Mouse (Mus musculus): ENCODE measurements around the gene Bricd5. TPM values are rescaled to one million over a fixed set of nuclear protein-coding genes. Genes with fewer than 3 reads are reported as not detected.

The Bricd5 gene
- total RNA-seq, 1 experiment from 2014 or later = 0.85 TPM

DNA sequence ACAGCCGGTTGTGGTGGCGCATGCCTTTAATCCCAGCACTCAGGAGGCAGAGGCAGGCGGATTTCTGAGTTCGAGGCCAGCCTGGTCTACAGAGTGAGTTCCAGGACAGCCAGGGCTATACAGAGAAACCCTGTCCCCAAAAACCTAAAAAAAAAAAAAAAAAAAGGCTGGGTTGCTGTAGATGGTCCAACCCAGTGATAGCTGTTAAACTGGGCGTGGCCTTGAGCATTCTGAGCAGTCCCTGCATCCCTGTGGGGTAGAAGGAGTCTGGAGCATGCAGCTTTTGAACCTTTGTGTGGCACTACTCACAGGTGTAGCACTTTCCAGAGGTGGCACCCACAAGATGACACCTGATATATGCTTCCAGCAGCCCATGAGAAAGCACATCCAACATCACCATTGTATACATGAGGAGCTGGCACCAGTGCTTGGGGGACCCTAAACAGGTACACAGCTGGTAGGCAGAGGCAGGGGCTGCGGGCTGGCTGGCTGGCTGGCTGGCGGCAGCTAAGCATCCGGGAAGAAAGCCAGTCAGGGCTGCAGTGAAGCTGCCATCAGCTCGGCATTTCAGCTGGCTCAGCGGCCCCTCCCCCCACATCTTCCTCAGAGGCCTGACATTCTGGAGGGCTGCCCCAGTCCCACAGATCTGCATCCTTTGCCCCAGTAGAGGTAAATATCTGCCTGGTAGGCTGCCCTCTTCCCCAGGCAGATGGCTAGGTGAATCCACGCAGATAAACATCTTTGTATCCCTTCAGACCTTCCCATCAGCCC is 11.6 kb downstream of the Bricd5 start:
- DNase-seq = no peak

DNA sequence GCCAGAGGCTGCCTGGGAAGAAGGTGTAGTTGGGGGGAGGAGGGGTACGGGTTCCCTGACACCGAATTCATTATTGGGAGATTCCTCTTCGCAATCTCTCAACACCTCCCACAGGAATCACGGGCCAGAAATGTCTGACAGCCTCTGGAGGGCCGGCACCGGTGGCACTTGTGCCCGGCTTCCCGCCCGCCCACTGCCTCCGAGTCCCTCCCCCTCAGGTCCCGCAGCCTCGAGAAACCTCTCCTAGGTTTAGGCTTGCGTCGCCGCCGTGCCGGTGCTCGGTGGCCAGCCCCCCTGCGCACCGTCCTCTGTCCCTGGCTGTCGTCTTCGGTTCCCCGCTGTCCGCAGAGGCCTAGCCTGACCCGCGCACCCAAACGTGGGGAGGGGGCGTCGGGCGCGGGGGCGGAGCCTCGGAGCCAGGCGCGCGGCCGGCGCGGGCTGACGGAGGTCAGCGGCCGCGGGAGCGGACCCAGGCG is 14.5 kb downstream of the Bricd5 start, which contains the start of gene Caskin1:
Gene Caskin1 (plus strand): TSS at position 416 of the 476 bp plus-strand sequence.
- peak; percentile 58 for DNase-seq

DNA sequence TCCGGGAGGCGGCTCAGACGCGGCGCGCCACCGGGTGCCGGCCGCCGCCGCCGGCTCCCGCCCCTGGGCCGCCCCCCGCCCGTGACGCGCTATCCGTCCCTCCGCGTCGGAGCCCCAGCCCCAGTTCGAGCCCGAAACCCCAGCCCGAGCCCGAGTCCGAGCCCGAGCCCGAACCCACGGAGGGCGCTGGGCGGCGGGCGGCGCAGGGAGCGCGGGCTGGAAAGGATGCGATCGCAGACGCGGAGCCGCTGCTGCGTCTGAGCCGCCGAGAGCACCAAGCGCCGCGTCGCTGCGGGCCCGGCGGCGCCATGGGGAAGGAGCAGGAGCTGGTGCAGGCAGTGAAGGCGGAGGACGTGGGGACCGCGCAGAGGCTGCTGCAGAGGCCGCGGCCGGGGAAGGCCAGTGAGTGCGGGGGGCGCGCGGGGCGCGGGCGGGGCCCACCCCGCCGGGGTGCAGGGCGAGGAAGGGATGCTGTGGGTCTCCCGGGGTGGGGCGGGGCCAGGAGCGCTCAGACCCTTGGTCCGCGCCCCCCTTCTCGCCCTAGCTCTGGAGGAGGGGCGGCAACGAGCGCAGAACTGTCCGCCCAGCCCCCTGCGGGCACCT is 15.1 kb downstream of the Bricd5 start:
- peak; percentile 54 for DNase-seq

- no peak for DNase-seq
Measured at GRCm38 (mm10) chr17:24489265-24490030, 15.8 kb downstream of the Bricd5 start.

DNA sequence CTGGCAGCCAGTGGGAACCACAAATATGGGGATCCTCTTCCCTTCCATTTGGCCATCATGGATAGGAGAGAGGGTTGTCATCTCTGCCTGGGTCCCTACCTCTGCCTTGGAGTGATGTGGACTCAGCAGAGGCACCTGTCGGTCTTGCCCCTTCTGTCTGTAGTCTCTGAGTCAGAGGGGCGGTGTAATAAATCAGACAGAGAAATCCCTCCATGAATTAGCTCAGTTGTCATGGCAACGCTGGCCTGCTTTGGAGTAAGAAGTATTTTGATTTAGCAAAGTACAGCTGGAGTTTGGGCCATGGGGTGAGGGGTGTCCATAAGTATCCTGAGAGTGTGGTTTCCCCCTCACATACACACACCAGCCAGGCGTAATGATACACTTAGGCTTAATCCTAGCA is 16.7 kb downstream of the Bricd5 start:
- DNase-seq = no peak

DNA sequence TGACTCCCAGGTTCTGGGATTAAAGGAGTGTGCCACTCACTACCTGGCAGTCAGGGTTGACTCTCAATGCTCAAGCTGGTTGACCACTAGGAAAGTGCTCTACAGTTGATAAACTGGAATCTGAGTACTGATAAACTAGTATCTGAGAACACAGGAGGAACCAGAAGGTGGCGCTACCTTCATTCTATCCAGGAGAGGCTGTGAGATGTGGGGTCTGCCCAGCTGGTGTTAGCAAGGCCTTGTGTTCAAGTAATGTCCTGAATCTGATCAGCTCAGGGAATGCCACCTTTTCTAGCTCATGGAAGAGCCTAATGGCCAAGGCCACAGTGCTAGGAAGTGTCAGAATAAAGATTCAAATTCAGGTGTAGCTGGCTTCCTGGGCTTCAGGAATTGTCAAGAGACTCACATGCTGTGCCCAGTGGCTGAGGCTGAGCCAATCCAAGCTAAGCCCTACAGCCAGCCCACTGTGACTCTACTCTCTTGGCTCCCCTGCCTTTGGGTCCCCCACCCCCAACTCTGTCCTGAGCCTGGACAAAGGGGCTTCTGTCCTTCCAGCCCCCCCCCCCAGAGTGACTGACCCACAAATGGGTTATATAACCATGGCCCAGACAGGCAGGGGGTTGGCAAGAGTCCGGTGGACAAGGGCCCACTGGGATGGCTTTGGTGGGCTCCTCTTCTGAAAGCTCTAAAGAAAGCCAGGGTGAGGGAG is 21.1 kb downstream of the Bricd5 start:
- no peak for DNase-seq

DNA sequence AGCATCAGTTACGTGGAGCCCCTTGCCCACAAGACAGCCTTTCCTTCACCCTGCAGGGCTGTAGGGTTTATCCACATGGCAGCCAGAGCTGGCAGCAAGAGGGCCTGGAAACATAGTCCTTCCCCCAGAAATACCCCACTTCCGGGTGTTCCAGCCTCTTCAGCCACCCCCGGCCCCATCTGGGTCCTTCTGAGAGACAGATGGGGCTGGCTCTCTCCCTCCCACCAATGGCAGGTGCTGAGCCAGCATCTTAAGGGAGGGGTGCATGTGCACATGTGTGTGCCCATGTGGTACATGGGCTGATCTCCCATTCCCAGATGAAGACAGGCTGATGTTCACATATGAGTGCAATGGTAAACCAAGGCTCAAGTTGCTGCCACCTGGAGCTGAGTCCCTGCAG is 21.8 kb downstream of the Bricd5 start:
- DNase-seq = no peak

DNA sequence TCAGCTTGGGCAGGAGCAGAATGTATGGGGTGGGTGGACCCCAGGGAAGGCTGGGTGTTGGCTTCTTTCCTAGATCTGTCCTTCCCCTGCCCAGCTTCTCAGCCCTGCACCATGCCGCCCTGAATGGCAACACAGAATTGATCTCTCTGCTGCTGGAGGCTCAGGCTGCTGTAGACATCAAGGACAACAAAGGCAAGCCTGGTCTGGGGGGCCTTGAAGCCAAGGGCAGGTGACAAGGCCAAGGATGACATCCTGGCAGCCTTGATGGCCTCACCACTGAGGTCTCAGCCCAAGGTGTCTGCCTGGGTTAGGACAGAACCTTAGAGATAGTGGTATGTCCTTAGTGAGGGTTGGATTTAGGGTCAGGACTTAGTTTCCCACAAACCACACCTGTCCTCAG is 22.3 kb downstream of the Bricd5 start:
- DNase-seq = no peak

- no peak for DNase-seq
Measured at GRCm38 (mm10) chr17:24502208-24502607, 28.5 kb downstream of the Bricd5 start.

GRCm38 (mm10) chr17:24504085-24504484 is 30.4 kb downstream of the Bricd5 start:
- DNase-seq = no peak

GRCm38 (mm10) chr17:24505286-24505955 is 31.7 kb downstream of the Bricd5 start:
- DNase-seq = no peak

GRCm38 (mm10) chr17:24506332-24507070 is 32.8 kb downstream of the Bricd5 start:
- DNase-seq = peak; percentile 55

GRCm38 (mm10) chr17:24507129-24507664 is 33.5 kb downstream of the Bricd5 start:
- no peak for DNase-seq

GRCm38 (mm10) chr17:24507806-24508460 is 34.2 kb downstream of the Bricd5 start:
- DNase-seq = no peak

DNA sequence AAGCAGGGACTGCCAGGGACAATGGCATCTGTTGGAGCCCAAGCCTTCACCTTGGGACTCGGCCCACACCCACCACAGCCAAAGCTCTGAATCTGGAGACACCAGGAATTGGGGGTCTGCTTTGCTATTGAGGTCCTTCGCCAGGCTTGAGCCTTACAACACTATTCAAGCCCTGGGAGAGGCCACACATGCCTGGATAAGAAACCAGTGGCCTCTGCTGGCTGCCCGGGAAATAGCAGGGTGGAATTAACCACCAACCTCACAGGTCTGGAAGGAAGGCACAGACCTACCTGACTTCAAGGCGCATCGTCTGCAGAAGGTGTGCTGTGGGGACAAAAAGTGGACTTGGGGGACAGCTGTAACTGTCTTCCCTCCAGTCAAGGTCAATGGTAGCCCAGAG is 39.9 kb downstream of the Bricd5 start:
- DNase-seq = peak; percentile 63

- DNase-seq = no peak
Measured at GRCm38 (mm10) chr17:24514270-24515257, 40.9 kb downstream of the Bricd5 start.

DNA sequence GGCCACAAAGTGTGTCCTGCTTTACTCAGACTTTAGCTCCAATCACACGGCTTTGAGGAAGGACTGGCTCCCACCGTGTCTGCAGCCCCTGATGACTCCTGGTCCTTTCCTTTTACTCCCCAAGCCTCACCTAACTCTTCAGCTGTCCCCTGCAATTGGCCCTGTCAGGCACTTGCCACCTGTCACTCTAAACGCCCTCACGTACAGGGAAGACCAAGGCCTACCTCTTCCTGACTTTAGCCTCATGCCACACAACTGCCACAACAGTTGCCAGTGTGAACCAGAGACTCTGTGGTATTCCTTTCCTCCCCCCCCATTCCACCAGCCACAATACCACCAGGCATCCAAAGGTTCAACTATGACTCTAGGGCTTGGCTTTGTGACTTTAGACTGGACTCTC is 46.8 kb downstream of the Bricd5 start:
- DNase-seq = no peak

DNA sequence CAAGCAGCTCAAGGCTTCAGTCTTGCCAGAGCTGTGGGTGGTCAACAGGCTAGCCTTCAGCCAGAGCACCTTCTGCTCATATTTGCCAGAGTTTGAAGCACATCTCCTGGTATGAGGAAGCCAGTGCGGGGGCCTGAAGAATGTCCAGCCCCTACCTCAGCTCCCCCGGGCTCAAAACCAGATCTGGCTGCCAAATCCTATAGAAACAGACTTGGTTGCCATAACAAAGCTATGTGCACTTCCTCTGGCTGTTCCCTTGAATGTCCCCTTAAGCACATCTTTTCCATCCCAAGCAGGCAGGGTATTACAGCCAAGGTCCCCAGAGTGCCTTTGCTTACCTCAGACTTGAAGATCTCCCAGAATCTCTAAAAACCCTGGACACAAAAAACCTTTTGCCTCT is 51.0 kb downstream of the Bricd5 start:
- DNase-seq = no peak

Measured in adrenal gland, postnatal 25 days (tissue).